ENCODE assay signal across 8 mouse cellular contexts in genomic region chr8:123145279-123145678, GRCm38 (mm10). TPM values are rescaled to one million over a fixed set of nuclear protein-coding genes. Genes with fewer than 3 reads are reported as not detected.
DNase-seq lines count a peak whose midpoint lies in the region; ATAC-seq lines count a peak whose summit lies in the region.

No protein-coding gene starts in this region.

- peak; percentile 66 to 68 for DNase-seq in heart, adult 18-20 months
- no peak for DNase-seq in heart, postnatal 25 days (ENCODE audit: low spot score)
- DNase-seq in CD4-positive helper T cell, adult 2 months (ENCODE audit: low read depth, low spot score) = peak; percentile 49
- DNase-seq in embryo, embryonic 11 days = peak; percentile 80
- peak; percentile 68 for DNase-seq in kidney, postnatal 14 days
- no peak for DNase-seq in cerebellum, postnatal 36 days
- no peak for DNase-seq in yolk sac, embryonic 10.5 days (ENCODE audit: low spot score)

- 52% methylated on average over 6 of the region's 6 CpGs for WGBS in stomach, embryonic 15.5 days

- H3K27ac ChIP-seq in stomach, embryonic 15.5 days = peak overlapping the region; percentile 83; the same call in 1 of the 2 replicates

- H3K4me1 ChIP-seq in stomach, embryonic 15.5 days = peaks cover 11% of the 10 kb centered on the region

- no peak for ATAC-seq in stomach, embryonic 15.5 days (ENCODE audit: insufficient read depth, low FRiP score, low read depth)

- intact Hi-C loops in heart, postnatal 25 days (cut with DNase I) = loop anchor here (5.0 kb wide), 1 partner anchor 42 kb away; the partner anchor contains the start of gene Dpep1

- H3K4me3 ChIP-seq in stomach, embryonic 15.5 days (replicated peaks) = no peak overlapping the region

- H3K36me3 ChIP-seq in stomach, embryonic 15.5 days = no peaks in the 10 kb centered on the region

- H3K9me3 ChIP-seq in stomach, embryonic 15.5 days = no peaks in the 10 kb centered on the region

- no peak overlapping the region for H3K9ac ChIP-seq in stomach, embryonic 15.5 days

- no peak overlapping the region for H3K4me2 ChIP-seq in stomach, embryonic 15.5 days

- H3K27me3 ChIP-seq in stomach, embryonic 15.5 days (replicated peaks) = no peaks in the 10 kb centered on the region

RNA-seq across cellular contexts. Expression of gene Sult5a1, which starts 12.8 kb away (rescaled TPM):
- total RNA-seq in heart, adult 18-20 months (2021) = 1 to 10 TPM in 1 of 2 experiments, under 1 TPM in 1; 0.82 to 1.3 TPM
- total RNA-seq in heart, postnatal 25 days (2021) = 1 to 10 TPM in 1 of 2 experiments, under 1 TPM in 1; 0.56 to 1.1 TPM
- 14.2 and 15.6 TPM in 2 replicates for polyA plus RNA-seq in stomach, embryonic 15.5 days (2015; fragmentation: Nextera tagmentation; extraction: Ambion mirVana)

RNA-seq across cellular contexts. Expression of gene Cpne7, which starts 28.1 kb away (rescaled TPM):
- 1 to 10 TPM in 1 of 2 experiments, under 1 TPM in 1; 0.62 to 1.1 TPM for total RNA-seq in heart, adult 18-20 months (2021)
- under 1 TPM; 0.36 to 0.39 TPM for total RNA-seq in heart, postnatal 25 days (2021)
- polyA plus RNA-seq in stomach, embryonic 15.5 days (2015; fragmentation: Nextera tagmentation; extraction: Ambion mirVana) = 2.0 and 2.3 TPM in 2 replicates

RNA-seq across cellular contexts. Expression of gene Dpep1, which starts 40.8 kb away (rescaled TPM):
- total RNA-seq in heart, adult 18-20 months (2021) = 10 to 100 TPM; 28.2 to 38.9 TPM
- 10 to 100 TPM; 29.6 to 30.7 TPM for total RNA-seq in heart, postnatal 25 days (2021)
- polyA plus RNA-seq in stomach, embryonic 15.5 days (2015; fragmentation: Nextera tagmentation; extraction: Ambion mirVana) = 2.0 and 3.9 TPM in 2 replicates

RNA-seq across cellular contexts. Expression of gene Rpl13, which starts 43.1 kb away (rescaled TPM):
- total RNA-seq in heart, adult 18-20 months (2021) = 100 to 1,000 TPM; 462 to 489 TPM
- total RNA-seq in heart, postnatal 25 days (2021) = 100 to 1,000 TPM; 426 to 434 TPM
- 1,122 and 1,488 TPM in 2 replicates for polyA plus RNA-seq in stomach, embryonic 15.5 days (2015; fragmentation: Nextera tagmentation; extraction: Ambion mirVana)

Comparison
In these comparisons a context has a peak if more than half of its experiments do, and no peak if none do; other contexts are left out.
1. DNase-seq: peak in heart, adult 18-20 months (2 of 2), CD4-positive helper T cell, adult 2 months (single experiment), embryo, embryonic 11 days (single experiment) and kidney, postnatal 14 days (single experiment); none in heart, postnatal 25 days (single experiment), cerebellum, postnatal 36 days (0 of 2) and yolk sac, embryonic 10.5 days (single experiment).